Mouse (Mus musculus) thymus, adult 2 months (tissue): Measurements from ENCODE around the gene Serpind1. TPM values are rescaled to one million over a fixed set of nuclear protein-coding genes. Genes with fewer than 3 reads are reported as not detected.

Source experiments
- DNase-seq: peaks from one replicate; pipeline ENCODE4 v3.0.0; 2021
- H3K27ac ChIP-seq: fragments of 200-500 bp; 2 replicates; pipeline ENCODE4 v1.5.1; 2012; ENCODE audit warnings: low read length, control low read depth; ENCODE audit not compliant: control insufficient read depth, insufficient read depth
- H3K27me3 ChIP-seq: fragments of 200-500 bp; 2 replicates; pipeline ENCODE4 v1.6.1; 2012; ENCODE audit warnings: mild to moderate bottlenecking, low read length, moderate library complexity, mixed read lengths; ENCODE audit not compliant: control insufficient read depth, insufficient read depth
- H3K36me3 ChIP-seq: fragments of 200-500 bp; 2 replicates; pipeline ENCODE4 v1.6.1; 2012; ENCODE audit warnings: mild to moderate bottlenecking, low read length, moderate library complexity; ENCODE audit not compliant: control insufficient read depth, insufficient read depth
- H3K4me1 ChIP-seq: fragments of 200-500 bp; replicated peaks from 2 replicates; pipeline ENCODE4 v1.6.1; 2012; ENCODE audit warnings: low read length; ENCODE audit not compliant: control insufficient read depth, insufficient read depth
- H3K4me3 ChIP-seq: fragments of 200-500 bp; 2 replicates; pipeline ENCODE4 v1.5.1; 2012; ENCODE audit warnings: mild to moderate bottlenecking, low read length, control low read depth, moderate library complexity; ENCODE audit not compliant: control insufficient read depth, insufficient read depth
- CTCF ChIP-seq: fragments of 200-500 bp; IDR thresholded peaks from 2 replicates; pipeline ENCODE4 v1.5.1; 2012; ENCODE audit warnings: mild to moderate bottlenecking, control low read depth, low read length, moderate library complexity, borderline replicate concordance; ENCODE audit not compliant: control insufficient read depth, poor library complexity, insufficient read depth; ENCODE audit errors: extremely low read depth
- POLR2A ChIP-seq: fragments of 200-500 bp; IDR thresholded peaks from 2 replicates; pipeline ENCODE4 v1.6.1; 2012; ENCODE audit warnings: mild to moderate bottlenecking, low read length, control low read depth, moderate library complexity; ENCODE audit not compliant: control insufficient read depth, poor library complexity, insufficient read depth; ENCODE audit errors: extremely low read depth
- WGBS: fragments of 180-500 bp; shearing (Covaris S2); methylation state at CpG from one replicate; pipeline ENCODE4 v1.1.7; 2018; 5-methylcytosine and 5-hydroxymethylcytosine counted together
- polyA plus RNA-seq: library from polyadenylated mRNA; depleted of rRNA; stranded (reverse); fragments of >200 nt; gene quantifications from 2 replicates; pipeline ENCODE4 v1.2.3, GENCODE M21; 2012

Gene Serpind1
- polyA plus RNA-seq, 1 experiment, result 0.16 TPM

- Histone ChIP-seq H3K27me3 (no peaks in the 10 kb centered on the region), H3K27ac (no peak overlapping the region), H3K36me3 (peaks cover 30% of the 10 kb centered on the region), H3K4me3 (no peak overlapping the region), H3K4me1 (0 out of 2 replicates have a peak, but pooled peaks cover 2% of the 10 kb centered on the region)
- DNase-seq, result no peak
- TF ChIP-seq CTCF, result no peak
- no peak for TF ChIP-seq POLR2A
- WGBS, result 95% methylated on average over 5 of the region's 5 CpGs
These were observed 6.4 kb upstream of the Serpind1 start for GRCm38 (mm10) chr16:17324745-17325144.

- 0 out of 2 replicates have a peak, but pooled peaks cover 2% of the 10 kb centered on the region for H3K4me1 ChIP-seq
- 89% methylated on average over 2 of the region's 2 CpGs for WGBS
These were observed 5.1 kb upstream of the Serpind1 start for GRCm38 (mm10) chr16:17326064-17326463.

GRCm38 (mm10) chr16:17329848-17330570, 1.2 kb upstream of the Serpind1 start:
- WGBS, result 86% methylated on average over 1 of the region's 1 CpGs
- TF ChIP-seq CTCF (no peak), POLR2A (no peak)
- Histone ChIP-seq H3K4me3 (no peak overlapping the region), H3K36me3 (peaks cover 10% of the 10 kb centered on the region), H3K27ac (no peak overlapping the region), H3K4me1 (0 out of 2 replicates have a peak, but pooled peaks cover 2% of the 10 kb centered on the region), H3K27me3 (no peaks in the 10 kb centered on the region)
- no peak for DNase-seq

More at GRCm38 (mm10) chr16:17326064-17326463, 5.1 kb upstream of the Serpind1 start:
- H3K4me3 ChIP-seq, result no peak overlapping the region
- no peaks in the 10 kb centered on the region for H3K27me3 ChIP-seq
- no peak for TF ChIP-seq CTCF
- no peak for TF ChIP-seq POLR2A
- H3K36me3 ChIP-seq, result peaks cover 30% of the 10 kb centered on the region
- no peak overlapping the region for H3K27ac ChIP-seq
- DNase-seq, result no peak

- Histone ChIP-seq H3K27ac (no peak overlapping the region), H3K4me3 (no peak overlapping the region), H3K36me3 (no peaks in the 10 kb centered on the region), H3K4me1 (0 out of 2 replicates have a peak, but pooled peaks cover 2% of the 10 kb centered on the region), H3K27me3 (no peaks in the 10 kb centered on the region)
- TF ChIP-seq POLR2A, result no peak
- DNase-seq, result no peak
- WGBS, result 96% methylated on average over 5 of the region's 5 CpGs
These were observed 684 bp downstream of the Serpind1 start for GRCm38 (mm10) chr16:17331855-17332254.

- no peaks in the 10 kb centered on the region for H3K27me3 ChIP-seq
- H3K27ac ChIP-seq, result no peak overlapping the region
- TF ChIP-seq CTCF (no peak), POLR2A (no peak)
- H3K4me3 ChIP-seq, result no peak overlapping the region
- DNase-seq, result no peak
- H3K4me1 ChIP-seq, result no peaks in the 10 kb centered on the region
- no peaks in the 10 kb centered on the region for H3K36me3 ChIP-seq
These were observed 3.4 kb downstream of the Serpind1 start for GRCm38 (mm10) chr16:17334574-17334973.

GRCm38 (mm10) chr16:17336089-17336488, 4.9 kb downstream of the Serpind1 start:
- Histone ChIP-seq H3K4me1 (no peaks in the 10 kb centered on the region), H3K27ac (no peak overlapping the region), H3K27me3 (no peaks in the 10 kb centered on the region), H3K36me3 (no peaks in the 10 kb centered on the region), H3K4me3 (no peak overlapping the region)
- TF ChIP-seq CTCF, result no peak
- TF ChIP-seq POLR2A, result no peak
- no peak for DNase-seq
- 81% methylated on average over 1 of the region's 1 CpGs for WGBS
